Mouse (Mus musculus): ENCODE measurements around the gene Bcl2l15. TPM values are rescaled to one million over a fixed set of nuclear protein-coding genes. Genes with fewer than 3 reads are reported as not detected.

Bcl2l15 gene
- polyA plus RNA-seq, 1 experiment from 2014 or later, result 0.08 TPM

GRCm38 (mm10) chr3:103802861-103803260 is 29.5 kb upstream of the Bcl2l15 start:
- DNase-seq (ENCODE audit: low spot score) (peak; percentile 44), ATAC-seq (replicated peaks; ENCODE audit: low FRiP score, low read depth) (no peak)
- no peak overlapping the region for H3K4me2 ChIP-seq (ENCODE audit: low read length)
- peak overlapping the region; percentile 76 for H3K27ac ChIP-seq
- 72% methylated on average over 8 of the region's 8 CpGs for WGBS
- no peaks in the 10 kb centered on the region for H3K27me3 ChIP-seq (ENCODE audit: insufficient read depth, low read length)
- H3K9ac ChIP-seq (ENCODE audit: low read depth, low read length), result no peak overlapping the region
- no peak for TF ChIP-seq CTCF (IDR thresholded peaks at IDR 0.05; ENCODE audit: low read depth)
- 0 out of 2 replicates have a peak, but pooled peaks cover 4% of the 10 kb centered on the region for H3K4me1 ChIP-seq (replicated peaks; ENCODE audit: insufficient read depth, low read length)
- no peak overlapping the region for H3K4me3 ChIP-seq (replicated peaks; ENCODE audit: low read depth, low read length)
- H3K9me3 ChIP-seq (replicated peaks; ENCODE audit: low read length), result no peaks in the 10 kb centered on the region
- H3K36me3 ChIP-seq (ENCODE audit: insufficient read depth, low read length), result peaks cover 23% of the 10 kb centered on the region

- 83% methylated on average over 1 of the region's 1 CpGs for WGBS
- no peak for TF ChIP-seq CTCF (IDR thresholded peaks at IDR 0.05; ENCODE audit: low read depth)
- H3K9ac ChIP-seq (ENCODE audit: low read depth, low read length), result no peak overlapping the region
- H3K36me3 ChIP-seq (ENCODE audit: insufficient read depth, low read length), result peaks cover 23% of the 10 kb centered on the region
- H3K27ac ChIP-seq, result no peak overlapping the region
- ATAC-seq (replicated peaks; ENCODE audit: low FRiP score, low read depth) (no peak), DNase-seq (ENCODE audit: low spot score) (no peak)
- no peaks in the 10 kb centered on the region for H3K27me3 ChIP-seq (ENCODE audit: insufficient read depth, low read length)
- no peaks in the 10 kb centered on the region for H3K9me3 ChIP-seq (replicated peaks; ENCODE audit: low read length)
- H3K4me3 ChIP-seq (replicated peaks; ENCODE audit: low read depth, low read length), result no peak overlapping the region
- 0 out of 2 replicates have a peak, but pooled peaks cover 11% of the 10 kb centered on the region for H3K4me1 ChIP-seq (replicated peaks; ENCODE audit: insufficient read depth, low read length)
- H3K4me2 ChIP-seq (ENCODE audit: low read length), result no peak overlapping the region
These were observed 26.7 kb upstream of the Bcl2l15 start for GRCm38 (mm10) chr3:103805671-103806070.

DNA sequence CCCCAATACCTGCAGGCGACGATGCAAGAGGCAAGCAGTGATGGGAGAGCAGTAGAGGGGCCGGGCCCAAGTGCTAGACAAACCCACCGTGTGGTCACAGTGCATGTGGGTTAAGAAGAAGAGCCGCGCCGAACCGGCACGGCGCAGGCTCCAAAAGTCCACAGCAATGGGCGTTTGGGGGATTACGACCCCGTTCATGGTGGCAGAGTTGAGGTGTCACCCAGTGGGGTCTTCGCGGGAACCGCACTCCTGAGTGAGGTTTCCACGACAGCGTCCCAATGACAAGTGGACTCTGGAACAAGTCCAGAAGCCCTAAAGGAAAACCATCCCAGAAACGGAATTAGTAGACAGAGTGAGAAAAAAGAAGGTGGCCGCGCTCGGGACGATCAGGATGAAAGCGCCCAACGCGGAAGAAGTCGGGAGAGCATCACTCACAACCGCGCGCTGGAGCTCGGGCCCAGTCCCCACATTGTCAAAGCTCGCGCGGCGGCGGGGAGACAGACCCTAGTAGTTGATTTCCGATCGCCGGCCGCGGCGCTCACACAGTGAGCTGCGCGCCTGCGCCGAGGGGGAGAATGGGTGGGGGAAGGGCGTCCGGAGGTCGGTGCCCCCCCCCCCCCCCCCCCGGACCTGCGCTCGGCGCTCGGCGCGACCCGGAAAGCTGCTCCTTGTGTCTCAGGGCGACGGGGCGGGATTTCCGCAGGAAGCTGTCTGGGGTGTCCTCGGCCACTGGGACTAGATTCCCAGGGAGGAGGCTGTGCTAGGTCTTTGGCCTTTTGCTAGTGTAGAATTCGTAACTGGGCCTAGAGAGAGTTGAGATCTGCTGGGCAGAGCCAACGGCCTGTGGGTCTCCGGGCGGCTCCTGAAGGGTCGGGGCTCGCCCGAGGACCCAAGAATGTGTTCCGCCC is 23.3 kb upstream of the Bcl2l15 start, which contains the start of the genes Dclre1b, Ap4b1 and Gm43064:
TSS of gene Dclre1b (minus strand) at position 554 of the 908 bp plus-strand sequence.
TSS of gene Ap4b1 (plus strand) at position 630 of the 908 bp plus-strand sequence.
TSS of gene Gm43064 (plus strand) at position 683 of the 908 bp plus-strand sequence.
- WGBS, result under 1% methylated on average over 62 of the region's 70 CpGs
- H3K9me3 ChIP-seq (replicated peaks; ENCODE audit: low read length), result no peaks in the 10 kb centered on the region
- TF ChIP-seq CTCF (IDR thresholded peaks at IDR 0.05; ENCODE audit: low read depth), result 0 out of 2 replicates have a peak, but pooled peaks have one; percentile 7
- H3K9ac ChIP-seq (ENCODE audit: low read depth, low read length), result peak within 1 kb of the TSS; percentile 74
- H3K4me3 ChIP-seq (replicated peaks; ENCODE audit: low read depth, low read length), result peak within 1 kb of the TSS; percentile 86
- H3K27me3 ChIP-seq (ENCODE audit: insufficient read depth, low read length), result no peaks in the 10 kb centered on the region
- ATAC-seq (replicated peaks; ENCODE audit: low FRiP score, low read depth) (peak; percentile 96), DNase-seq (ENCODE audit: low spot score) (peak; percentile 96)
- H3K27ac ChIP-seq, result peak within 1 kb of the TSS; percentile 93
- H3K4me1 ChIP-seq (replicated peaks; ENCODE audit: insufficient read depth, low read length), result 0 out of 2 replicates have a peak, but pooled peaks cover 8% of the 10 kb centered on the region
- peaks cover 20% of the 10 kb centered on the region; the same call in 1 of the 2 replicates for H3K36me3 ChIP-seq (ENCODE audit: insufficient read depth, low read length)
- H3K4me2 ChIP-seq (ENCODE audit: low read length), result peak within 1 kb of the TSS; percentile 81

DNA sequence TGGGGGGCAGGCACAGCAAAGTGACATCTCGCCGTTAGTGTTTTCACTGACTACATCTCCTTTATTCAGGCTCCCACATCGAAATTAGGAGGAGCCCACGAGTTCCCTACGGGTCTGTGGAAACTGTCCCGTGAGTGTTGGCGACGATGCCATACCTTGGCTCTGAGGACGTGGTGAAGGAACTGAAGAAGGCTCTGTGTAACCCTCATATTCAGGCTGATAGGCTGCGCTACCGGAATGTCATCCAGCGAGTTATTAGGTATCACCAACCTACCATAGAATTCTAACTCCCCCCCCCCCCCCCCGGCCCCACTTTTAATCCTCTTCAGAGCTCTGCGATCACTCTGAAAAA is 22.6 kb upstream of the Bcl2l15 start:
- TF ChIP-seq CTCF (IDR thresholded peaks at IDR 0.05; ENCODE audit: low read depth), result no peak
- H3K9ac ChIP-seq (ENCODE audit: low read depth, low read length), result peak overlapping the region; percentile 74
- H3K27ac ChIP-seq, result peak overlapping the region; percentile 93
- H3K27me3 ChIP-seq (ENCODE audit: insufficient read depth, low read length), result no peaks in the 10 kb centered on the region
- DNase-seq (ENCODE audit: low spot score) (no peak), ATAC-seq (replicated peaks; ENCODE audit: low FRiP score, low read depth) (peak; percentile 23; the same call in 1 of the 2 replicates)
- 0 out of 2 replicates have a peak, but pooled peaks cover 8% of the 10 kb centered on the region for H3K4me1 ChIP-seq (replicated peaks; ENCODE audit: insufficient read depth, low read length)
- H3K9me3 ChIP-seq (replicated peaks; ENCODE audit: low read length), result no peaks in the 10 kb centered on the region
- WGBS, result 2% methylated on average over 14 of the region's 14 CpGs
- peaks cover 16% of the 10 kb centered on the region for H3K36me3 ChIP-seq (ENCODE audit: insufficient read depth, low read length)
- peak overlapping the region; percentile 86 for H3K4me3 ChIP-seq (replicated peaks; ENCODE audit: low read depth, low read length)
- H3K4me2 ChIP-seq (ENCODE audit: low read length), result peak overlapping the region; percentile 81

- Histone ChIP-seq H3K27me3 (ENCODE audit: insufficient read depth, low read length) (no peaks in the 10 kb centered on the region), H3K4me2 (ENCODE audit: low read length) (no peak overlapping the region), H3K9me3 (replicated peaks; ENCODE audit: low read length) (no peaks in the 10 kb centered on the region), H3K36me3 (ENCODE audit: insufficient read depth, low read length) (peaks cover 13% of the 10 kb centered on the region; the same call in 1 of the 2 replicates), H3K27ac (no peak overlapping the region), H3K4me3 (replicated peaks; ENCODE audit: low read depth, low read length) (no peak overlapping the region), H3K4me1 (replicated peaks; ENCODE audit: insufficient read depth, low read length) (0 out of 2 replicates have a peak, but pooled peaks cover 8% of the 10 kb centered on the region), H3K9ac (ENCODE audit: low read depth, low read length) (no peak overlapping the region)
- DNase-seq (ENCODE audit: low spot score) (no peak), ATAC-seq (replicated peaks; ENCODE audit: low FRiP score, low read depth) (no peak)
- no peak for TF ChIP-seq CTCF (IDR thresholded peaks at IDR 0.05; ENCODE audit: low read depth)
- WGBS, result 90% methylated on average over 6 of the region's 6 CpGs
These were observed 21.4 kb upstream of the Bcl2l15 start for GRCm38 (mm10) chr3:103810967-103811366.

GRCm38 (mm10) chr3:103827548-103827947 is 4.9 kb upstream of the Bcl2l15 start:
- peaks cover 4% of the 10 kb centered on the region; the same call in 1 of the 2 replicates for H3K36me3 ChIP-seq (ENCODE audit: insufficient read depth, low read length)
- no peaks in the 10 kb centered on the region for H3K9me3 ChIP-seq (replicated peaks; ENCODE audit: low read length)
- DNase-seq (ENCODE audit: low spot score) (no peak), ATAC-seq (replicated peaks; ENCODE audit: low FRiP score, low read depth) (no peak)
- no peak overlapping the region for H3K27ac ChIP-seq
- no peak overlapping the region for H3K9ac ChIP-seq (ENCODE audit: low read depth, low read length)
- TF ChIP-seq CTCF (IDR thresholded peaks at IDR 0.05; ENCODE audit: low read depth), result peak; percentile 45
- H3K4me1 ChIP-seq (replicated peaks; ENCODE audit: insufficient read depth, low read length), result no peaks in the 10 kb centered on the region
- no peak overlapping the region for H3K4me3 ChIP-seq (replicated peaks; ENCODE audit: low read depth, low read length)
- no peak overlapping the region for H3K4me2 ChIP-seq (ENCODE audit: low read length)
- H3K27me3 ChIP-seq (ENCODE audit: insufficient read depth, low read length), result no peaks in the 10 kb centered on the region
